Mouse (Mus musculus) heart, adult 2 months (tissue): Measurements from ENCODE around the gene Lgals4. TPM values are rescaled to one million over a fixed set of nuclear protein-coding genes. Genes with fewer than 3 reads are reported as not detected.

Source experiments
- DNase-seq, 2 experiments: peaks; one replicate each; pipeline ENCODE4 v3.0.0; 2021
- H3K27ac ChIP-seq: fragments of 200-600 bp; 2 replicates; pipeline ENCODE4 v1.8.1; 2022
- H3K27me3 ChIP-seq: fragments of 200-500 bp; 2 replicates; pipeline ENCODE4 v1.6.1; 2012; ENCODE audit warnings: mild to moderate bottlenecking, low read length, inconsistent platforms, mixed read lengths; ENCODE audit not compliant: control insufficient read depth, insufficient read depth
- H3K36me3 ChIP-seq: fragments of 200-500 bp; 2 replicates; pipeline ENCODE4 v1.6.1; 2012; ENCODE audit warnings: low read length, inconsistent platforms; ENCODE audit not compliant: control insufficient read depth, insufficient read depth
- H3K4me1 ChIP-seq: fragments of 200-500 bp; 2 replicates; pipeline ENCODE4 v1.6.1; 2011; ENCODE audit warnings: low read length; ENCODE audit not compliant: control insufficient read depth, insufficient read depth
- H3K4me3 ChIP-seq: fragments of 200-600 bp; 2 replicates; pipeline ENCODE4 v1.8.1; 2022
- H3K79me2 ChIP-seq: fragments of 200-500 bp; replicated peaks from 2 replicates; pipeline ENCODE4 v1.6.1; 2012; ENCODE audit warnings: mild to moderate bottlenecking, inconsistent platforms, low read length, moderate library complexity, mixed read lengths; ENCODE audit not compliant: control insufficient read depth, insufficient read depth
- H3K9ac ChIP-seq: fragments of 200-500 bp; 2 replicates; pipeline ENCODE4 v1.6.1; 2012; ENCODE audit warnings: low read depth, mild to moderate bottlenecking, control low read depth, inconsistent platforms, low read length, mixed read lengths
- CTCF ChIP-seq: fragments of 200-600 bp; IDR thresholded peaks from 2 replicates; pipeline ENCODE4 v1.8.1; 2022; ENCODE audit warnings: antibody characterized with exemption, mild to moderate bottlenecking, moderate library complexity
- EP300 ChIP-seq: fragments of 200-500 bp; IDR thresholded peaks from 2 replicates; pipeline ENCODE4 v1.6.1; 2011; ENCODE audit warnings: low read depth, low read length, control low read depth; ENCODE audit not compliant: insufficient read depth
- POLR2A ChIP-seq: fragments of 200-500 bp; IDR thresholded peaks from 2 replicates; pipeline ENCODE4 v1.6.1; 2011; ENCODE audit warnings: mild to moderate bottlenecking, low read depth, low read length, control low read depth; ENCODE audit not compliant: insufficient read depth
- WGBS: fragments of 180-500 bp; shearing (Covaris S2); methylation state at CpG from one replicate; pipeline ENCODE4 v1.1.7; 2018; 5-methylcytosine and 5-hydroxymethylcytosine counted together
- intact Hi-C: fragments of 180-260 bp; cut with DNase I; formaldehyde crosslinking; loops from one replicate; pipeline ENCODE4 v1.15.1; 2025
- polyA plus RNA-seq: library from polyadenylated mRNA; depleted of rRNA; stranded (reverse); fragments of >200 nt; gene quantifications from 2 replicates; pipeline ENCODE4 v1.2.3, GENCODE M21; 2012
- total RNA-seq, 2 experiments: library from RNA; stranded (reverse); gene quantifications; 2 replicates each; pipeline ENCODE4 v1.2.3; 2021

Lgals4 gene
- total and polyA plus RNA-seq, 3 experiments = 18.5 to 63.6 (median 27.6) TPM

DNA sequence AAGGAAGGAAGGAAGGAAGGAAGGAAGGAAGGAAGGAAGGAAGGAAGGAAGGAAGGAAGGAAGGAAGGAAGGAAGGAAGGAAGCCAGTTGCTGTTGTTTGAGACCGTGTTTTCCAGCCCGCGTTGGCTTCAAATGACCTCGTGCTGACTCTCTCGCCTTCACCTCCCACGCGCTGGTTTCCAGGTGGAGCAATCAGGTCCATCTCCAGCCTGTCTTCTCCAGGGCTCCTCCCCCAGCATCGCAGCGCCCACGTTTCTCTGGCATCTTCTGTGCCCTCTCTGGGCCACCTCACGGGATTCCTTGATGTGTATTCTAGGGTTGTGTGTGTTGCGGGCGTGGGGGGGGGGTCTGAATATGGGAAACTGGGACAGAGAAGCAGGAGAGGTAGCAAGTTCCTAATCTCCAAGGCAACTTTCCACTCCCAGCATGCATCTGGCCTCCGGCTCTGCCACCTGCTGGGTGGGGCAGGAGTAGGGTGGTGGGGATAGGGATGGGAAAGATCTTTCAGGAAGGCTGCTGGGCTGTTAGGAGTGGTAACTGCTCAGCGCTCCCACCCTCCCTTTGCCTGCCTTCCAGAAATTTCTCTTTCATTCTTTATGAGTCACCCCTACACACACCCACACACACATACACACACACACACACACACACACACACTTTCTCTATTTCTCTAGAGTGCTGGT, 29.3 kb downstream of the Lgals4 start:
- no peaks in the 10 kb centered on the region for H3K27me3 ChIP-seq
- peak in 1 of 2 experiments; percentile 14 for DNase-seq
- no peaks in the 10 kb centered on the region for H3K79me2 ChIP-seq
- intact Hi-C loops = no loop called here
- no peak overlapping the region for H3K4me3 ChIP-seq
- H3K9ac ChIP-seq = no peak overlapping the region
- H3K36me3 ChIP-seq = no peaks in the 10 kb centered on the region
- no peak overlapping the region for H3K27ac ChIP-seq
- 72% methylated on average over 15 of the region's 15 CpGs for WGBS
- H3K4me1 ChIP-seq = peaks cover 4% of the 10 kb centered on the region
- TF ChIP-seq CTCF (no peak), POLR2A (no peak), EP300 (no peak)

DNA sequence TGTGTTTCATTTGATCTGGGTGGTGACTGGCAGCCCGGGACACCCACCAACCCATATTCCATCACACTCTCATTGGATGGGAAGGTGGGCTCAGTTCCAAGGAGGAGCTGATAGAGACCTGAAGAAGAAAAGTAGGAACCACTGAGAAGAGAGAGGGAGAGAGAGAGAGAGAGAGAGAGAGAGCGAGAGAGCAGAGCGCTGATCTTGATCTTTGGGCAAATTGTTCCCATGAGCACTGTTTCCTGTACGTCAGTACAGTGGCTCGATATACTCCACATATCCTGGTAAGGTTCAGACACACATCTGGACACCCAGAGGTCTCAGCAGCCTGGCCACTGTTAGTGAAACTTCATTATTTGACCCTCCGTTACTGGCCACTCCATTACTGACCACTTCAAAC, 29.9 kb downstream of the Lgals4 start, which contains the start of gene Lgals7:
Gene Lgals7, plus strand, starts transcription at position 314 of the 400 bp plus-strand sequence.
- Histone ChIP-seq H3K4me1 (peaks cover 4% of the 10 kb centered on the region), H3K27ac (no peak within 1 kb of the TSS), H3K27me3 (no peaks in the 10 kb centered on the region), H3K9ac (no peak within 1 kb of the TSS), H3K4me3 (no peak within 1 kb of the TSS), H3K79me2 (no peaks in the 10 kb centered on the region), H3K36me3 (no peaks in the 10 kb centered on the region)
- DNase-seq = no peak
- 67% methylated on average over 6 of the region's 6 CpGs for WGBS
- intact Hi-C loops = no loop called here
- TF ChIP-seq POLR2A (no peak), CTCF (no peak), EP300 (no peak)

DNA sequence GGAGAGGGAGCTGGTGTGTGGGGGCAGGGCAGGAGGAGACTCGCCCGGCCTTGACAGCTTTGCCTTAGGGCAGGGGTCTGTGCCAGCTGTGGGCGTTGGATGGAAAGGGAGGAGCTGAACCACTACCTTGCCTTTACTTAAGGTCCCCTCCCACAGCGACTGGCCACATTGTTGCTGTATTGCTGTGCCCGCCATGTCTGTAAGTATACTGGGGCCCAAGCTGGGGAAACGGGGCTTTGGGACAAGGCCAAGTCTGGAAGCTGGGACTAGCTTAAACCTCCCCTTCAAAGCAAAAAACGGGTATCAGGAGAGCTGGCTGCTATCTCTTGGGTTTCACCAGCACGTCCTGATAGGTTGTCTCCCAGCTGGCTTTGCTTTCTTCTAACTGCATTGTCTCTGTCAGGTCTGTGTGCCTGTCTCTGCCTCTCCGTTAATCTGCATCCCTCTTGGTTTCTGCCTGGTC, 30.7 kb downstream of the Lgals4 start:
- Histone ChIP-seq H3K4me1 (peaks cover 4% of the 10 kb centered on the region), H3K4me3 (no peak overlapping the region), H3K79me2 (no peaks in the 10 kb centered on the region), H3K36me3 (no peaks in the 10 kb centered on the region), H3K9ac (no peak overlapping the region), H3K27me3 (no peaks in the 10 kb centered on the region), H3K27ac (no peak overlapping the region)
- DNase-seq = no peak
- 56% methylated on average over 9 of the region's 9 CpGs for WGBS
- TF ChIP-seq POLR2A (no peak), CTCF (no peak), EP300 (no peak)
- intact Hi-C loops = no loop called here

DNA sequence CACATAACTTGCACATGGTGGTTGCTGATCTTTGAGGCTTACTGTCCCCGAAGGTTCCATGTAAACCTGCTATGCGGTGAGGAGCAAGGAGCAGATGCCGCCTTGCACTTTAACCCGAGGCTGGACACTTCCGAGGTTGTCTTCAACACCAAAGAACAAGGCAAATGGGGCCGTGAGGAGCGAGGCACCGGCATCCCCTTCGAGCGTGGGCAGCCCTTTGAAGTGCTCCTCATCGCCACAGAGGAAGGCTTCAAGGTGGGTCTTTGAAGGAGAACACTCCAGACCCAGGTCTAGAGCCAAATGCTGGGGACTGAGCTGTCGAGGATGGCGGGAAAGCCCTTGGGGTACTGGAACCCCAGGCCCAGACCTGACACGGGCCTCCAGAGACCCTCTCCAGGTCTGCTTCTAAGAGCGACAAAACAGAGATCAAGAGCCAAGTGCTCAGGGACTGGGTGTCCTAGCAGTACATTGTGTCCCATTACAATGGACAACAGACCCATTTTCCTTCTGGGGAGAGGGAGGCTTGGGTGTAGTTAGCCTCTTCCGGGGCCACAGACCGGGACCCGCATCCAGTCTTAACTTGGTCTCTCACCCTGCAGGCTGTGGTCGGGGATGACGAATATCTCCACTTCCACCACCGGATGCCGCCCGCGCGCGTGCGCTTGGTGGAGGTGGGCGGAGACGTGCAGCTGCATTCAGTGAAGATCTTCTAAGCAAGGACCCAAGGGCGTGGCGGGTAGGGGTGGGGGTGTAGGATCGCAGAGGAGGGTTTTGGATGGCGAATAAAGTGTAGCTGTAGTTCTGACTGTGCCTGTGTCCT, 32.0 kb downstream of the Lgals4 start:
- TF ChIP-seq CTCF = peak; percentile 30
- peak; percentile 70 for TF ChIP-seq POLR2A
- TF ChIP-seq EP300 = no peak
- Histone ChIP-seq H3K4me1 (peaks cover 4% of the 10 kb centered on the region), H3K36me3 (no peaks in the 10 kb centered on the region), H3K79me2 (no peaks in the 10 kb centered on the region), H3K4me3 (peak overlapping the region; percentile 24; the same call in 1 of the 2 replicates), H3K9ac (peak overlapping the region; percentile 20; the same call in 1 of the 2 replicates), H3K27me3 (no peaks in the 10 kb centered on the region), H3K27ac (peak overlapping the region; percentile 55)
- intact Hi-C loops = loop anchor here (5.0 kb wide), 1 partner anchor 38 kb away; the partner anchor contains the start of gene Ech1
- DNase-seq = peak; percentile 86 to 90
- WGBS = 38% methylated on average over 33 of the region's 33 CpGs

DNA sequence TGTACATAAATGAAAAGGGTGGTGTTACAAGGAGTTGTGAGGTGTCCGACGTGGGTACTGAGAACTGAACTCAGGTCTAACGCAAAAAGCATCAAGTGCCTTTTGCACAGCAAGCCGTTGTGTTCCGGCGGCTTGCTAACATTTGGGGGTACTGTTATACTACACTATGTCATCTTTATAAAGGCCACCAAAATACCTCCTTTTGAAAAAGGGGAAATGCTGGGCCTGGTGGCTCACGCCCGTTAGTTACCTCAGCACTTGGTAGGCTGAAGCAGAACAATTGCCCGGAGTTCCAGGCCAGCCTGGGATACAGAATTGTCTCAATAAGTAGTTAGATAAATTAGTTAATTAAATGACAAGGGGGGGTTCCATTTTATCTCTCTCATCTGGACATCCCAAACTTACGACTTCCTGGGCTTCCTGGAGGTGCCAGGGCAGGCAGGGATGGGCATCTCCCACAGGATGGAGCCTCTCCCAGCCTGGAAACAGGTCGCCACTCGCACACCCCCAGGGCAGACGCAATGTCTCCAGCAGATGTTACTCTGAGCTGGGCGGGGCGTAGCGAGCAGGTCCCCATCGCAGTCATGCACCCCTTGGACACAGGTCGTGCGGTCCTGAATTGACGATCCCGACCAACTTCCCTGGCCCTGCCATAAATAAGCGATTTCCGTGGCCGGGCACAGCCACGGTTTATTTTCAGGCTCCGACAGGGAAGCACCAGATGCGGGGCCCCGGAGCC, 33.3 kb downstream of the Lgals4 start:
- no peak overlapping the region for H3K4me3 ChIP-seq
- H3K27ac ChIP-seq = peak overlapping the region; percentile 75
- TF ChIP-seq EP300 (no peak), POLR2A (no peak), CTCF (no peak)

More for the DNA sequence above, 33.3 kb downstream of the Lgals4 start:
- intact Hi-C loops = loop anchor here (1.0 to 5.0 kb wide), 3 partner anchors 40 to 87 kb away; partner anchors contain the start of gene Ech1
- Histone ChIP-seq H3K9ac (peak overlapping the region; percentile 13; the same call in 1 of the 2 replicates), H3K4me1 (peaks cover 4% of the 10 kb centered on the region), H3K36me3 (no peaks in the 10 kb centered on the region), H3K79me2 (no peaks in the 10 kb centered on the region), H3K27me3 (no peaks in the 10 kb centered on the region)
- WGBS = 79% methylated on average over 28 of the region's 28 CpGs
- DNase-seq = no peak
